ENCODE assay signal across 10 mouse cellular contexts in the genomic region with DNA sequence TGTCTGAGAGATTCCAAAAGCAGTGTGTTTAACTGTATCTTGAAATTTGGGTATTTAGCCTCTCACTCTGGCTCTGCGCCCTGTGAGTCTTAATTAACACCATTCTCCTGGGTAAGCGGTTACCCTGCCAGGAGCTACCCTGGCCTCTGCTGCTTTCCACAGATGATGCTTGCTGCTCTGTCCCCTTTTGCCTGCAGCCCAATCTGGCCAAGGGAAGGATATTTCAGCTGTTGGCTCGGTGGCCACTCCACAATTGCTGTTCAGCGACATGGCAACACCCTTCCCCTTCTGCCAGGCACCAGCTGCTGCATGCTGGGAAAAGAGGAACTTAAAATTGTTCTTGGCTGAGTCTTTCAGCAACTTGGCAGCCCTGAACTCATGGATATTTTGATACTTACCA.
DNase-seq lines count a peak whose midpoint lies in the region; ATAC-seq and TF ChIP-seq lines count a peak whose summit lies in the region.
"Had no signal": no experiment of that assay in that cellular context is flagged by ENCODE, and none has a peak within 500 bp of the region (broad histone marks: within the 10 kb centered on the region; RNA-seq: fewer than 3 reads in every experiment).

No protein-coding gene starts in this region.

- TF ChIP-seq POLR2A in brain, embryonic 14.5 days (IDR thresholded peaks at IDR 0.05; ENCODE audit: borderline replicate concordance, extremely low read depth, insufficient read depth, insufficient read length, poor library complexity, severe bottlenecking): no peak

- no peak for TF ChIP-seq CTCF in brain, embryonic 14.5 days (IDR thresholded peaks at IDR 0.05; ENCODE audit: borderline replicate concordance, extremely low read depth, insufficient read depth, insufficient read length)

- intact Hi-C loops in left cerebral cortex, postnatal 25 days (cut with DNase I): no loop called here

- no peak for ATAC-seq in erythroid progenitor cell, adult 5-6 weeks (replicated peaks; ENCODE audit: low FRiP score, poor library complexity, severe bottlenecking)
- ATAC-seq: liver, postnatal 0 days had no signal

- DNase-seq in cerebellum, adult 18-20 months: peak; percentile 2
- no peak for DNase-seq in cerebellum, adult 11 months
- DNase-seq in brain, embryonic 14.5 days (ENCODE audit: low read depth): peak; percentile 93
- peak; percentile 4 for DNase-seq in gonadal fat pad, adult 2 months (ENCODE audit: low read depth)
- peak; percentile 36 to 77 for DNase-seq in left cerebral cortex, postnatal 25 days (ENCODE audit: low spot score in 2 of 2)
- no peak for DNase-seq in testis, postnatal 10 days (ENCODE audit: low spot score)
- DNase-seq in thymus, adult 18-20 months: no peak
- DNase-seq: liver, postnatal 0 days; thymus, postnatal 36 days had no signal

Comparison
In these comparisons a context has a peak if more than half of its experiments do, and no peak if none do; other contexts are left out.
1. DNase-seq: peak in cerebellum, adult 18-20 months (2 of 2), brain, embryonic 14.5 days (single experiment), gonadal fat pad, adult 2 months (single experiment) and left cerebral cortex, postnatal 25 days (2 of 2); none in cerebellum, adult 11 months (single experiment), testis, postnatal 10 days (single experiment) and thymus, adult 18-20 months (0 of 2).